Mouse (Mus musculus): ENCODE data around the gene Gm19426. TPM values are rescaled to one million over a fixed set of nuclear protein-coding genes. Genes with fewer than 3 reads are reported as not detected.
A peak's percentile ranks its signal among the peaks of the same experiment; 100 is the strongest.

Gm19426 gene
- polyA plus RNA-seq, 1 experiment: 4.4 TPM

DNA sequence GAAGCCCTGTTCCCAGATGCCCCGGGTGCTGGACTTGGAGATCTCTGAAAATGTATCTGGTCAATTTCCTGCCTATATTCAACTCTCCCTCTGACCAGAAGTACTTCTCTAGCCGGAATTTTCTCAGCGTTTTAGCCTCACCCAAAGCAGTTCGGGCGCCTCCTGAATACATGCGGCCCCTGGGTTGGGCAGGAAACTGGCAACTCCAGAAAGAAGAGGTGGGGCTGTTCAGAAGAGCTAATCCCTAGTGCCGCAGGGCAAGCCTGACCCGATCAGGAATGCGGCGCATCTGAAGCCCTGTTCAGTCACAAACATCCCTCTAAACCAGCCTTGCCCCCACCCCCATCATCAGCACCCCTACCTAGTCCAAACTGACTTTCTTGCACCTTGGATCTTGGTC lies 671 bp upstream of the Gm19426 start:
- H3K4me3 ChIP-seq (ENCODE audit: insufficient read depth, poor library complexity, severe bottlenecking): peak overlapping the region; percentile 99
- TF ChIP-seq MYOD1 (IDR thresholded peaks at IDR 0.05; ENCODE audit: control insufficient read depth, insufficient read length, low read depth) (no peak), CTCF (IDR thresholded peaks at IDR 0.05; ENCODE audit: control insufficient read depth, insufficient read depth, insufficient read length) (no peak), MYOG (IDR thresholded peaks at IDR 0.05; ENCODE audit: control insufficient read depth, extremely low read depth, insufficient read length) (no peak), MAX (IDR thresholded peaks at IDR 0.05) (no peak), FOSL1 (IDR thresholded peaks at IDR 0.05; ENCODE audit: insufficient read depth, low read length, poor library complexity, severe bottlenecking) (no peak), CEBPB (IDR thresholded peaks at IDR 0.05; ENCODE audit: low read depth) (no peak), USF1 (IDR thresholded peaks at IDR 0.05; ENCODE audit: low read depth) (no peak)
- H3K79me2 ChIP-seq (ENCODE audit: control insufficient read depth, insufficient read depth): peaks cover 34% of the 10 kb centered on the region
- H3ac ChIP-seq (ENCODE audit: control insufficient read depth, insufficient read length, low read depth): peak overlapping the region; percentile 24
- peaks cover 20% of the 10 kb centered on the region for H3K79me3 ChIP-seq (ENCODE audit: low read depth)
- no peaks in the 10 kb centered on the region for H3K27me3 ChIP-seq (ENCODE audit: control insufficient read depth, insufficient read depth, insufficient read length)
- H3K36me3 ChIP-seq (ENCODE audit: control insufficient read depth, insufficient read depth): peaks cover 17% of the 10 kb centered on the region

DNA sequence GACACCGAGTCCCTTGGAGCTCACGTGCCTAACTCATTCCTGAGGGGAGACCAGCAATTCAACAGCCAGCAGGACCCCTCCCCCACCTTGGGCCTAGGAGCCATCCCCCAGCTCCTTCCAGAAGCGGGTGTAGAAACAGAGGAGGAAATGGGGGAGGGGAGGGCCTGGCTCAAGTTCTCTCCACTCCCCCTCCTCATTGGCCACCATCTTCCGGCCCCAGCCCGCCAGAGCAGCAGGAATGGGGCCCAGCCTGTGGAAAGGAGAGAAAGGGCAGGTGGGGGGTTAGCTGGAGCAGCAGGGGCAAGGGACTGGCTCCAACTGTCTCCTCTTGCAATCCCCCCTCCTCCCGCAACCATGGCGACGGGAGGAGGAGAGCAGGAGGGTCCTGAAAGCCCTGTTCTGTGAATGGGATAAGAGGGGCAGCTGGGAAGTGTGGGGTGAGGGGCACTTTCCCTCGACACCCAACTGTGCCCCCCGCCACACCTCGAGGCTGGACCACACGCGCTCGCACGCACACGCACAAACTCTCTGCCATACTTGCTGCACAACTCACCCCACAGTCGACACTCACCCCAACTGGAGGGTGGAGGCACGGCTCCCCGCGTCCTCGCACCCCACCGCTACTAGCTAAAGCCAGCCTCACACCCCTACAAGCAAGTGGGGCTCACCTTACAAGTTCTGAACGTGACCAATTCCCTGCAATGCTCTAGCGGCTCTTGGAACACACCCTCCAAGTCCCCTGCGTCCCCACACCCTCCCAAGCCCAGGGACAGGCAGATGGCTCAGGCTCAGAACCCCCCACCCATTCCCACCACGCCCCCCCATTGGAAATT lies 788 bp downstream of the Gm19426 start:
- H3K79me2 ChIP-seq (ENCODE audit: control insufficient read depth, insufficient read depth): peaks cover 34% of the 10 kb centered on the region
- H3ac ChIP-seq (ENCODE audit: control insufficient read depth, insufficient read length, low read depth): peak overlapping the region; percentile 69
- H3K4me3 ChIP-seq (ENCODE audit: insufficient read depth, poor library complexity, severe bottlenecking): peak overlapping the region; percentile 99
- TF ChIP-seq MYOD1 (IDR thresholded peaks at IDR 0.05; ENCODE audit: control insufficient read depth, insufficient read length, low read depth) (no peak), CTCF (IDR thresholded peaks at IDR 0.05; ENCODE audit: control insufficient read depth, insufficient read depth, insufficient read length) (no peak), MYOG (IDR thresholded peaks at IDR 0.05; ENCODE audit: control insufficient read depth, extremely low read depth, insufficient read length) (no peak), USF1 (IDR thresholded peaks at IDR 0.05; ENCODE audit: low read depth) (no peak), MAX (IDR thresholded peaks at IDR 0.05) (no peak), CEBPB (IDR thresholded peaks at IDR 0.05; ENCODE audit: low read depth) (no peak), FOSL1 (IDR thresholded peaks at IDR 0.05; ENCODE audit: insufficient read depth, low read length, poor library complexity, severe bottlenecking) (no peak)
- H3K36me3 ChIP-seq (ENCODE audit: control insufficient read depth, insufficient read depth): peaks cover 17% of the 10 kb centered on the region
- peaks cover 20% of the 10 kb centered on the region for H3K79me3 ChIP-seq (ENCODE audit: low read depth)
- no peaks in the 10 kb centered on the region for H3K27me3 ChIP-seq (ENCODE audit: control insufficient read depth, insufficient read depth, insufficient read length)

DNA sequence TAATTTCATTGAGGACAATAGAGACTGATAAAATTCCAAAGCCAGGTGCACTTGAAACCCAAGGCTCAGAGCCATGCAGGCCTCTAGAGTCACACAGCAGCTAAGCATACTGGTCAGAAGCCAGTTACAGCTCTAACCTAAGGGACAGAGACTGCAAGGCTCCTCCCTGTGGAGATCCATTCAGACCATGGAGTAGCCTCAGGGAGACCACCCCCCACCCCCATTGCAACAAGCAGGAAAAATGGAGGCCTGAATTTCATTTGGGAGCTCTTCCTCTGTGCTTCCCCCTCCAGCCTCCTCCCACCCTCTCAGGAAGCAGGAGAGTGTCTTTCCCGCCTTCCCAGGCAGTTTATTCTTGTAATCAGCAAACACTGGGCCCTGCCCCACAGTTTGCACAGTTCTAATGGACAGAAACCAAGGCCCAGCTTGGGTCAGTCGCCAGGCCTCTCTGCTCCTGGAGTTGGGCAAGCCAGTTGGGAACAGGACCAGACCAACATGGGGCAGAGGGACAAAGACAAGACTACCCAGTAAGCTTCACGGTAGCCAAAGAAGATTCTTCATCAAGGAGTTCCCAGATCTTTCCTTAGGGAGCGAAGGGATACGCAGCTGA lies 1.5 kb downstream of the Gm19426 start:
- Histone ChIP-seq H3K79me2 (ENCODE audit: control insufficient read depth, insufficient read depth) (peaks cover 34% of the 10 kb centered on the region), H3K36me3 (ENCODE audit: control insufficient read depth, insufficient read depth) (peaks cover 17% of the 10 kb centered on the region), H3ac (ENCODE audit: control insufficient read depth, insufficient read length, low read depth) (peak overlapping the region; percentile 69), H3K4me3 (ENCODE audit: insufficient read depth, poor library complexity, severe bottlenecking) (peak overlapping the region; percentile 99), H3K79me3 (ENCODE audit: low read depth) (peaks cover 20% of the 10 kb centered on the region), H3K27me3 (ENCODE audit: control insufficient read depth, insufficient read depth, insufficient read length) (no peaks in the 10 kb centered on the region)
- TF ChIP-seq MAX (IDR thresholded peaks at IDR 0.05) (no peak), USF1 (IDR thresholded peaks at IDR 0.05; ENCODE audit: low read depth) (no peak)

DNA sequence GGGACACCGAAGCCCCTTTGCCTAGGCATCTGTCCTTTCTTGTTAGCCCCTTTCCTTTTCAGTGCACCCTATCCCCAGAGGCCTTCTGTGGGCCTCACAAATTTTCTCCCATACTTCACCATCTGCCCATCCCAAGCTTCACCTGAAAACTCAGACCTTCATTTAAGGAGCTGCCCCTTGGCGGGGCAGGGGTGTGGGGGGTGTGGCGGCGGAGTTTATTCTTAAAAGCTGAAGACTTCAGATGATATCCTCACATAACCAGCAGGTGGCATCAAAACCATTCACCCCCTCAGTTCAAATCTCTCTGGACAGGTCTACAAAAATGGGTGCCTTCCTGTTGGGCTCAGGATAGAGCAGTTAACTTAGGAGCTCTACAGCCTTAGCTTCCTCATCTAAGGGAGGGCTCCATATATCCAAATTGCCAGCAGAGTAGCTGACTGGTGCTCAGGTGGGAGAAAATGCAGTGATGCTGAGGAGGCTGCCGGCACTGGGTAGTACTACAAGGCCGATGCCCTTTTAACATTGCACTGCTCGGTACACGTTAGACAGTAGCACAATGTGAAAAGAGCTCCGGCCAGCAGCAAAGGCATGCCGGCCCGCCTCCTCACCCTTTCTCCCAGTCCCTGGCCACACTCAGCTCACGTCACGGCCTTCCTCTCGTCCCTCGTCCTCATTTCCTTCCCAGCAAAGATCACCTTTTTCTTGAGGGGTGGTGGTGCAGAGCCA lies 2.7 kb downstream of the Gm19426 start:
- H3K79me3 ChIP-seq (ENCODE audit: low read depth): peaks cover 20% of the 10 kb centered on the region
- peaks cover 17% of the 10 kb centered on the region for H3K36me3 ChIP-seq (ENCODE audit: control insufficient read depth, insufficient read depth)
- H3K4me3 ChIP-seq (ENCODE audit: insufficient read depth, poor library complexity, severe bottlenecking): no peak overlapping the region
- no peak overlapping the region for H3ac ChIP-seq (ENCODE audit: control insufficient read depth, insufficient read length, low read depth)
- TF ChIP-seq MYOG (IDR thresholded peaks at IDR 0.05; ENCODE audit: control insufficient read depth, extremely low read depth, insufficient read length) (no peak), CEBPB (IDR thresholded peaks at IDR 0.05; ENCODE audit: low read depth) (no peak), USF1 (IDR thresholded peaks at IDR 0.05; ENCODE audit: low read depth) (no peak)
- peaks cover 34% of the 10 kb centered on the region for H3K79me2 ChIP-seq (ENCODE audit: control insufficient read depth, insufficient read depth)
- H3K27me3 ChIP-seq (ENCODE audit: control insufficient read depth, insufficient read depth, insufficient read length): no peaks in the 10 kb centered on the region

DNA sequence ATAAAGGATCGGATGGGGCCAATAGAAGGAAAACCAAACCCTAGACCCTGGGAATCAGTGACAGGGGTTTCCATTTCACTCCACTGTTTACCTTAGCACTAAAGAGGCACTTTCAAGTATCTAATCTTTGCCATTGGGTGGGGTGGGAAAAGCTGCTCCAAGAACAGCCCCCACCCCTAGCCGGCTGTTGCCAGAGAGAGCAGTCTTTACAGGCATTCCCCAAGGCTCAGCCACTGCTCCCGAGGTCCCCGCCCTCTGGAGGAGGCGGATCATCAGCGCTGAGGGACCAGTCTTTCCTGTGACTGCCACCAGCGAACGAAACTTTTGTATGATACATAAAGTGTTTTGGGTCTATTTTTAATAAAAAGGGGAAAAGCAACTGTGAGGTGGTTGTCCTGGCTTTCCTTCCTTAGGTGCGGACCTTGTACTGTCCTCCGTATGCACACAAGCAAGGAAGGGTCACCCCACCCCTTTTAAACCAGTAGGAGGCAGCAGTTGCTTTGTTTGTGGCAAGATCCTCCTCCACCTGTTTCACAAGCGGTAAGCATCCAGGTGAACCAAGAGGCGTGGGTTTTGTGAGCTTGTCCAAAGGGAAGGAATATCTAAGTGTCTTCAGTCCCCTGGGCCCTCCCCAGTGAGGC lies 5.1 kb downstream of the Gm19426 start:
- Histone ChIP-seq H3K79me2 (ENCODE audit: control insufficient read depth, insufficient read depth) (peaks cover 32% of the 10 kb centered on the region), H3K4me3 (ENCODE audit: insufficient read depth, poor library complexity, severe bottlenecking) (no peak overlapping the region), H3K79me3 (ENCODE audit: low read depth) (peaks cover 19% of the 10 kb centered on the region), H3K36me3 (ENCODE audit: control insufficient read depth, insufficient read depth) (peaks cover 17% of the 10 kb centered on the region), H3ac (ENCODE audit: control insufficient read depth, insufficient read length, low read depth) (no peak overlapping the region), H3K27me3 (ENCODE audit: control insufficient read depth, insufficient read depth, insufficient read length) (no peaks in the 10 kb centered on the region)
- TF ChIP-seq CEBPB (IDR thresholded peaks at IDR 0.05; ENCODE audit: low read depth) (no peak), CTCF (IDR thresholded peaks at IDR 0.05; ENCODE audit: control insufficient read depth, insufficient read depth, insufficient read length) (peak; percentile 6)
